Mouse (Mus musculus): ENCODE measurements around the gene Hist4h4. TPM values are rescaled to one million over a fixed set of nuclear protein-coding genes. Genes with fewer than 3 reads are reported as not detected.

Gene Hist4h4
- polyA plus RNA-seq, 1 experiment from 2014 or later: 0.43 TPM

Small RNAs within 50 kb of the gene (microRNA-seq; reads per million reads assigned to microRNA genes)
- gene Gm44364 (ENCODE audit: borderline number of aligned reads): not detected

Other genes starting within 250 kb of the Hist4h4 start
- 0.86 and 1.2 TPM in 2 replicates for gene Plbd1, start 142.5 kb downstream of the Hist4h4 start, polyA plus RNA-seq (2014; fragmentation: Nextera tagmentation; extraction: Ambion mirVana)
- gene Gucy2c, start 22.6 kb downstream of the Hist4h4 start, polyA plus RNA-seq (2014; fragmentation: Nextera tagmentation; extraction: Ambion mirVana): 0.08 TPM in 1 of 2 replicates, not detected in the other
- gene H2afj, start 3.8 kb upstream of the Hist4h4 start, polyA plus RNA-seq (2014; fragmentation: Nextera tagmentation; extraction: Ambion mirVana): 186 and 193 TPM in 2 replicates
- 2.3 and 2.6 TPM in 2 replicates for gene BC049715, start 23.2 kb upstream of the Hist4h4 start, polyA plus RNA-seq (2014; fragmentation: Nextera tagmentation; extraction: Ambion mirVana)
- gene Wbp11, start 23.8 kb upstream of the Hist4h4 start, polyA plus RNA-seq (2014; fragmentation: Nextera tagmentation; extraction: Ambion mirVana): 165 and 168 TPM in 2 replicates
- not detected in 2 replicates for gene Smco3, start 31.0 kb upstream of the Hist4h4 start, polyA plus RNA-seq (2014; fragmentation: Nextera tagmentation; extraction: Ambion mirVana)
- gene Art4, start 53.3 kb upstream of the Hist4h4 start, polyA plus RNA-seq (2014; fragmentation: Nextera tagmentation; extraction: Ambion mirVana): 8.7 and 11.1 TPM in 2 replicates
- gene Mgp, start 71.4 kb upstream of the Hist4h4 start, polyA plus RNA-seq (2014; fragmentation: Nextera tagmentation; extraction: Ambion mirVana): 7.7 and 8.2 TPM in 2 replicates
- 0.22 and 0.34 TPM in 2 replicates for gene Erp27, start 117.8 kb upstream of the Hist4h4 start, polyA plus RNA-seq (2014; fragmentation: Nextera tagmentation; extraction: Ambion mirVana)
- not detected in 2 replicates for gene Pde6h, start 119.4 kb upstream of the Hist4h4 start, polyA plus RNA-seq (2014; fragmentation: Nextera tagmentation; extraction: Ambion mirVana)
- gene Arhgdib, start 137.5 kb upstream of the Hist4h4 start, polyA plus RNA-seq (2014; fragmentation: Nextera tagmentation; extraction: Ambion mirVana): 181 and 183 TPM in 2 replicates

Data from liver, embryonic 11.5 days (tissue).